Mouse (Mus musculus): Measurements from ENCODE around the gene Ryk.

DNA sequence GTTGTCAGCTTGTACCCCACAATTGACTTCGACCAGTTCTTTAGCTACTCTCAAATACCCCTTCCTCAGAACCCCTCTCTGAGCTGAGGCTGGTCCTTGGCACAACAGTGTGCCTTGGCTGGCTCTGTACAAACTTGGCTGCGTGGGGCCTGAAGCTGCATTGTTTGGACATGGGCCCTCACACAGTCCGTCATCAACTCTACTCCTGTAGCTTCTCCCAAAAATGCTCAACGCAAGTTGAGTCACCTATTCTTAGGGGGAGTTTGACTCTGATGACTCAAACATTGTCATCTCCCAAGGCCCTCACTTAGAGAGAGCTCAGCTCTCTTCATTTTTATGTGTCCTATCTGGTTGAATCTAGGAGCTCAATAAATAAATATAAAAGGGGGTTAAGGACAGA, 36.3 kb upstream of the Ryk start:
- no peak for TF ChIP-seq CTCF (IDR thresholded peaks at IDR 0.05; ENCODE audit: control insufficient read depth, insufficient read depth, low read length)
- no peak for TF ChIP-seq POLR2A (IDR thresholded peaks at IDR 0.05; ENCODE audit: borderline replicate concordance, control insufficient read depth, low read depth, low read length)
